Mouse (Mus musculus) CH12.LX (cell line): ENCODE measurements around the gene Por.

Experiments used
- CTCF ChIP-seq, 2 experiments: IDR thresholded peaks in 1 of 2; conservative IDR thresholded peaks in 1 of 2; 2 replicates each; pipeline ENCODE4 v1.5.1; 2011 to 2012; ENCODE audit warnings: low read depth in 2 of 2, low read length in 2 of 2, improper control_type of control experiment in 1 of 2, inconsistent platforms in 1 of 2, mild to moderate bottlenecking in 1 of 2, moderate library complexity in 1 of 2
- E2F4 ChIP-seq: IDR thresholded peaks from 2 replicates; pipeline ENCODE4 v1.6.1; 2011; ENCODE audit warnings: low read depth, low read length, improper control_type of control experiment; ENCODE audit not compliant: insufficient replicate concordance
- KAT2A ChIP-seq: IDR thresholded peaks from 2 replicates; pipeline ENCODE4 v1.6.1; 2012; ENCODE audit warnings: low read length, improper control_type of control experiment, inconsistent platforms; ENCODE audit not compliant: insufficient replicate concordance
- POLR2A ChIP-seq: IDR thresholded peaks from 2 replicates; pipeline ENCODE4 v1.6.1; 2011; ENCODE audit warnings: low read depth, mild to moderate bottlenecking, improper control_type of control experiment, low read length

DNA sequence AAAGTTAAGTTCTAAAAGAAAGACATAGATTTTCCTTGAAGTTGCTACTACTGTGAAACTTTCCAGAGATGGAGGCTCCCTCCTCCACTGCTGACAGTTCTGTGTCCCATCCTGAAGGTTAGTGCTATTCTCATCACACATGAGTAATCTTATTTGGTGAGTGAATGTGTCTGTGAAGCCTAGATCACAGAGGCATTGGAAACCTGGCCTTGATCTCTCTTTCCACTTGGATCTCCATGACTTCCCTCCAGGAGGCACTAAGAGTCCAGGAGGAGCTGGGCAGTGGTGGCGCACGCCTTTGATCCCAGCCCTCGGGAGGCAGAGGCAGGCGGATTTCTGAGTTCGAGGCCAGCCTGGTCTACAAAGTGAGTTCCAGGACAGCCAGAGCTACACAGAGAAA, 12.2 kb downstream of the Por start:
- TF ChIP-seq CTCF (conservative IDR thresholded peaks at IDR 0.05 in 1 of 2, IDR thresholded peaks at IDR 0.05 in 1 of 2; ENCODE audit: low read depth in 2 of 2, low read length in 2 of 2) (no peak), POLR2A (no peak), E2F4 (no peak), KAT2A (no peak)
